Mouse (Mus musculus) liver, embryonic 15.5 days (tissue): ENCODE measurements around the gene Lmo7. TPM values are rescaled to one million over a fixed set of nuclear protein-coding genes. Genes with fewer than 3 reads are reported as not detected.

Experiments
- ATAC-seq: fragments of 200-750 bp; cut with Nextera tagmentation; 2 replicates; pipeline ENCODE4 v1.8.0; 2017; ENCODE audit warnings: moderate number of reproducible peaks, mild to moderate bottlenecking, moderate library complexity; ENCODE audit not compliant: insufficient read depth
- H3K27ac ChIP-seq: fragments of 300-500 bp; sonication (generic); replicated peaks from 2 replicates; pipeline ENCODE4 v1.5.1; 2015; ENCODE audit warnings: mild to moderate bottlenecking, inconsistent platforms
- H3K27me3 ChIP-seq: fragments of 300-500 bp; sonication (generic); 2 replicates; pipeline ENCODE4 v1.6.1; 2015; ENCODE audit warnings: mild to moderate bottlenecking, inconsistent platforms
- H3K36me3 ChIP-seq: fragments of 300-500 bp; sonication (generic); replicated peaks from 2 replicates; pipeline ENCODE4 v1.6.1; 2015; ENCODE audit warnings: moderate library complexity, mild to moderate bottlenecking, inconsistent platforms
- H3K4me1 ChIP-seq: fragments of 300-500 bp; sonication (generic); replicated peaks from 2 replicates; pipeline ENCODE4 v1.6.1; 2015; ENCODE audit warnings: inconsistent platforms
- H3K4me2 ChIP-seq: fragments of 300-500 bp; sonication (generic); 2 replicates; pipeline ENCODE4 v1.6.1; 2015; ENCODE audit warnings: moderate library complexity, mild to moderate bottlenecking, inconsistent platforms
- H3K4me3 ChIP-seq: fragments of 300-500 bp; sonication (generic); replicated peaks from 2 replicates; pipeline ENCODE4 v1.5.1; 2015; ENCODE audit warnings: mild to moderate bottlenecking, inconsistent platforms
- H3K9ac ChIP-seq: fragments of 300-500 bp; sonication (generic); 2 replicates; pipeline ENCODE4 v1.6.1; 2015; ENCODE audit warnings: moderate library complexity, mild to moderate bottlenecking, inconsistent platforms
- H3K9me3 ChIP-seq: fragments of 300-500 bp; sonication (generic); replicated peaks from 2 replicates; pipeline ENCODE4 v1.6.1; 2016; ENCODE audit warnings: inconsistent platforms
- WGBS: fragments of 180-500 bp; shearing (Covaris S2); methylation state at CpG from one replicate; pipeline ENCODE4 v1.1.7; 2015; ENCODE audit warnings: mixed read lengths; ENCODE audit not compliant: insufficient replicate concordance; 5-methylcytosine and 5-hydroxymethylcytosine counted together
- polyA plus RNA-seq: library from polyadenylated mRNA; unstranded; fragments of >200 nt; fragmentation: Nextera tagmentation; extraction: Ambion mirVana; gene quantifications from 2 replicates; pipeline ENCODE4 v1.2.1, GENCODE M21; 2015

Lmo7 gene
- polyA plus RNA-seq, 1 experiment from 2014 or later = 2.7 TPM

DNA sequence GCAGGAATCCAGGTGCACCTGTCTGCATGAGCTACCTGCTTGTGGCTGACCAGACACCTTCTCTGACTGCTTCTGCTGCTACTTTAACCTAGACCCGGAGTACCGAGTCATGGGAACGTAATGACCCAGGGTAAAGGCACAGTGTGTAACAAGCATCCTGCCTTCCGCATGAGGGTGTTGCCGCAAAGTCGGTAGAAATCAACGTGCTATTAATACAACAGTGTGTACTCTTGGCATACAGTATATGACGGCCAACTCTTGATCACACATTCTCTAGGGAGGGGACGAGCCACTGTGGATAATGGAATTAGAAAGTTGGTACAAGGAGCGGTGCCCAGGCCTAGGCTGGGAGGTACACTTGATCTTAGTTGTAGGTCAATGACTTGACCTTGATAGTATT lies 156.6 kb downstream of the Lmo7 start:
- ATAC-seq = no peak
- no peak overlapping the region for H3K27ac ChIP-seq
- no peaks in the 10 kb centered on the region for H3K9me3 ChIP-seq
- 81% methylated on average over 10 of the region's 10 CpGs for WGBS
- no peak overlapping the region for H3K4me3 ChIP-seq
- H3K27me3 ChIP-seq = no peaks in the 10 kb centered on the region
- no peaks in the 10 kb centered on the region for H3K4me1 ChIP-seq
- H3K9ac ChIP-seq = no peak overlapping the region
- H3K36me3 ChIP-seq = no peaks in the 10 kb centered on the region
- H3K4me2 ChIP-seq = no peak overlapping the region

DNA sequence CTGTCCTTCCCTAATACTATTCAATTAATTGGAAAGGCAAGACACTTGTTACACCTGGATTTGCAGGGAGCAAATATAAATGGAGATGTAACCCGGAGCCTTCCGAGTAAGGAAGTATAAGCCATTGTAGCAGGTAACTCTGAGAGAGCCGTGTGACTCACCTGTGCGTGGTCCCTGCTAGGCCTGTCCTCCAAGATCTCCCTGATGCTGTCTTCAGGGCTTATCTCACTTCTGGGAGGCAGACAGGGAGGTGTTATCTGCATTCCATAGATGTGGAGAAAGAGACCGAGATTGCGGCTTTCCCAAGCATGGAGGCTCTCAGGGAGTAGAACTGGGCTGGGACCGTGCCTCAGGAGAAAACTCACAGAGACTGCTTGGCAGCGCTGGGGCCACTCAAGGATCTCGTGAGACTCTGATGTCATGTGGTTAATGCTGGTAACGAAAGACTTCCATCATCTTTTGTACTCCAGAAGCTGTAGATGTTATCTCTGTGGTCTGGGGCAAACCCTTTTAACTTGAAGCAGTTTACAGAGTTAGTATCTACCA lies 162.2 kb downstream of the Lmo7 start:
- H3K9me3 ChIP-seq = no peaks in the 10 kb centered on the region
- H3K4me2 ChIP-seq = no peak overlapping the region
- no peak overlapping the region for H3K4me3 ChIP-seq
- ATAC-seq = no peak
- no peaks in the 10 kb centered on the region for H3K36me3 ChIP-seq
- H3K27me3 ChIP-seq = no peaks in the 10 kb centered on the region
- no peaks in the 10 kb centered on the region for H3K4me1 ChIP-seq
- WGBS = 47% methylated on average over 10 of the region's 10 CpGs
- no peak overlapping the region for H3K9ac ChIP-seq
- no peak overlapping the region for H3K27ac ChIP-seq

DNA sequence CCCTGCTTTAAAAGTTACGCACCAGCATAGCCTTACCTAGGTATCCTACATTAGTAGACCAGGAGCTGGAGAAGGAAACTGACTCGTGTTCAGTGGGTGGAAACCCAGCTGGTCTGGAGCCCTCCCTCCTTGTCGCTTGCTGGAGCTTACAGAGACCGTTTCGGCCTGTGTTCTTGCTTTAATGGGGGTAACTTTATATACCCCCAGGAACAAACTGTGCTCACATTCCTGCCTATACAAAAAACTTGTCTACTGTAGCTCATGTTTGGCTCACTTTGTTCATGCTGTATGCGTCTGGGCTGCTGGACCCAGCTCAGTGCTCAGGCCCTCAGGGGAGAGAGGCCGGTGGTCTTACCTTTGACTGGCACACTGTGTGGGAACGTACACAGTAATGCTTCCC lies 162.7 kb downstream of the Lmo7 start:
- WGBS = 71% methylated on average over 8 of the region's 8 CpGs

DNA sequence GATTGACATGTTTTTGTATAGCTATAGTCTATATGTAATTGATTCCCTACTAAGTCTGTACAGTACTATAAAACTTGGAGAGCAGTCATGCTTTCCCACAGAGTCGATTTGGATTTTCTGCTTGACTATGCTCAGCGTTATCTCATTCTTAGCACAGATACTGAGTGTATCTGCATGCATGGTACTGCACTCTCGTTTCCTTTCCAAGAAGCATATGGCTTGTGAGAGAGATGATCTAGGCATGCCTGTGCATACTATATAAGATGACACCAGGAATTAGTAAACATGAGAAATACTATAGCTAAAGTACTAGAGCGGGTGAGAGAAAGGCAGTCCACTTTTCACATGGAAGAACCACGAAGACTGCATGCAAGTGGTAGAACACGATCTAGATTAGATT lies 163.5 kb downstream of the Lmo7 start:
- H3K27ac ChIP-seq = no peak overlapping the region
- no peaks in the 10 kb centered on the region for H3K36me3 ChIP-seq
- no peaks in the 10 kb centered on the region for H3K4me1 ChIP-seq
- no peak overlapping the region for H3K9ac ChIP-seq
- no peak for ATAC-seq
- H3K4me3 ChIP-seq = no peak overlapping the region
- no peaks in the 10 kb centered on the region for H3K27me3 ChIP-seq
- no peaks in the 10 kb centered on the region for H3K9me3 ChIP-seq
- no peak overlapping the region for H3K4me2 ChIP-seq
- 63% methylated on average over 6 of the region's 6 CpGs for WGBS

More for the DNA sequence above, 162.7 kb downstream of the Lmo7 start:
- Histone ChIP-seq H3K4me3 (no peak overlapping the region), H3K9me3 (no peaks in the 10 kb centered on the region), H3K27me3 (no peaks in the 10 kb centered on the region), H3K4me1 (no peaks in the 10 kb centered on the region), H3K36me3 (no peaks in the 10 kb centered on the region), H3K9ac (no peak overlapping the region), H3K27ac (no peak overlapping the region), H3K4me2 (no peak overlapping the region)
- no peak for ATAC-seq

DNA sequence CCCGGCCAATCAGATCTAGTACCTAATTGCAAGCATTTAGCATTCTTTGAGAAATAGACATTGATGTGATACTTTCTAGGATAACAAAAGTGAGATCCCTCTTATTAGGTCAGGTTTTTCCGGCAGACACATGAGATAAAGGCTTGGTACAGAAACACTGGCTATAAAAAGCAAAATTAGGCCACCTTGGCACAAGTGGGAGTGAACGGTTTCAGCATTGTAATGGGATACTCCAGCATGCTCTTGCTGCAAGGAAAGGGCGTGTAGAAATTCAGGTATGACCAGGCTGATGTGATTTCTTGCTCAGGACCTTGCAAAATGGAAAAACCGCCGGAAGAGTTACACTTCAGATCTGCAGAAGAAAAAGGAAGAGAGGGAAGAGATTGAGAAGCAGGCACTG lies 168.5 kb downstream of the Lmo7 start:
- H3K9me3 ChIP-seq = no peaks in the 10 kb centered on the region
- H3K4me2 ChIP-seq = no peak overlapping the region
- ATAC-seq = no peak
- H3K27ac ChIP-seq = no peak overlapping the region
- no peaks in the 10 kb centered on the region for H3K4me1 ChIP-seq
- no peak overlapping the region for H3K4me3 ChIP-seq
- H3K36me3 ChIP-seq = no peaks in the 10 kb centered on the region
- no peaks in the 10 kb centered on the region for H3K27me3 ChIP-seq
- no peak overlapping the region for H3K9ac ChIP-seq
- WGBS = 56% methylated on average over 6 of the region's 6 CpGs

DNA sequence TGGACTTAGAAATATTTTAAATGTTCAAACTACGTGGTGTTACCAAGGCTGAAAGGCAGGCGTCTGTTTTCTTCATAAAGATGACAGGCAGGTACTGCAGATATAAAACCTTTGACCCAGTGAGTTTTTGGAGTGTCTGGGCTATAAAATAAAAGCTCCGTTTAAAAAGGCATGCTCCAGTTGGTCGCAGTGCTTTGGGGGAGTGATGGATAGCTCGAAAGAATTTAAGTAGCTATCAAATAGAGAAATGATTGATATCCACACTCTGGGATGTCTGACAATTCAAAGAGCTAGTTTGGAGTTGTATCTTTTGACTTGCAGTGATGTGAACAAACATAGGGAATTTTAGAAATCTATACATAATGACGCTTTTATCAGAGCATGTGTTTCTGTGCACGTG lies 171.7 kb downstream of the Lmo7 start:
- Histone ChIP-seq H3K9ac (no peak overlapping the region), H3K4me3 (no peak overlapping the region), H3K4me1 (no peaks in the 10 kb centered on the region), H3K27me3 (no peaks in the 10 kb centered on the region), H3K4me2 (no peak overlapping the region), H3K27ac (no peak overlapping the region), H3K36me3 (no peaks in the 10 kb centered on the region), H3K9me3 (no peaks in the 10 kb centered on the region)
- no peak for ATAC-seq
- 69% methylated on average over 7 of the region's 7 CpGs for WGBS

DNA sequence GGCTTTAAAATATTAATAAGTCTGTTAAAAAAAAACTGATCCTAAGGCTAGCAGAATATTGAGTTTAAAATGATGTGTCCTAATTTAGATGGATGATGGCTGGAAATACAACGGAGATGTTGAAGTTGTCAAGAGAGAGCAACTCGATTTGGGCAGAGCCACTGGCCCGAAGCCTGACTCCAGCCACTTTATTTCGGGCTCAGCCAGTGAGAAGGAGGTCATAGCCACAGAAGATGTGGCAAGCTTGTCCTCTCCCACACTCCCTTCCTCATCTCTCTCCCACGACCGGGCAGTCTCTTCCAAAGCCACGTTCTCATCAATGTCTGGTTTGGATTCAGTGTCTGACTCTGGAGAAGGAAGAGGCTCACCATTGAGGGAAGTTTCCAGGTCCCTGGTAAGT lies 172.2 kb downstream of the Lmo7 start:
- no peaks in the 10 kb centered on the region for H3K4me1 ChIP-seq
- no peak overlapping the region for H3K9ac ChIP-seq
- 56% methylated on average over 7 of the region's 7 CpGs for WGBS
- no peaks in the 10 kb centered on the region for H3K36me3 ChIP-seq
- no peaks in the 10 kb centered on the region for H3K9me3 ChIP-seq
- H3K4me3 ChIP-seq = no peak overlapping the region
- no peak for ATAC-seq
- no peaks in the 10 kb centered on the region for H3K27me3 ChIP-seq
- no peak overlapping the region for H3K27ac ChIP-seq
- H3K4me2 ChIP-seq = no peak overlapping the region

DNA sequence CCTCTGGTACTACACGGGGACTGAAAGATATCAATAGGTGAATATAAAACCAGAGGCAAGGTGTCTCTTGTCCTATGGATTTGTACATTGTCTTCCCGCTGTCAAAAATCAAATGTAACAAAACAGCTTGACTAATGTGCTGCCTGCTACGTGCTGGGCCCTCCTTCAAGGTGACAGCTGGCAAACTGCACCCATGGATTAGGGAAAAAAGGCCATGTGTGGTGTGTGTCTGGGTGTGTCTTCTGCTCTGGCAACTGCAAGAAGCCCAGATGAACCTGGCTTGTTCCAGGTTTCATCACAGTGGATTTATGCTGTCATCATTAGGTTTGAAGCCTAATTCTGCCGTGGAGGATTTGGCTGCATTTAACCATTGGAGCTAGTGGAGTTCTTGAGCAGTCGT lies 174.0 kb downstream of the Lmo7 start:
- no peak overlapping the region for H3K4me2 ChIP-seq
- H3K36me3 ChIP-seq = no peaks in the 10 kb centered on the region
- H3K27me3 ChIP-seq = no peaks in the 10 kb centered on the region
- 51% methylated on average over 5 of the region's 5 CpGs for WGBS
- H3K27ac ChIP-seq = no peak overlapping the region
- H3K9me3 ChIP-seq = no peaks in the 10 kb centered on the region
- ATAC-seq = no peak
- H3K4me1 ChIP-seq = no peaks in the 10 kb centered on the region
- H3K9ac ChIP-seq = no peak overlapping the region
- no peak overlapping the region for H3K4me3 ChIP-seq

DNA sequence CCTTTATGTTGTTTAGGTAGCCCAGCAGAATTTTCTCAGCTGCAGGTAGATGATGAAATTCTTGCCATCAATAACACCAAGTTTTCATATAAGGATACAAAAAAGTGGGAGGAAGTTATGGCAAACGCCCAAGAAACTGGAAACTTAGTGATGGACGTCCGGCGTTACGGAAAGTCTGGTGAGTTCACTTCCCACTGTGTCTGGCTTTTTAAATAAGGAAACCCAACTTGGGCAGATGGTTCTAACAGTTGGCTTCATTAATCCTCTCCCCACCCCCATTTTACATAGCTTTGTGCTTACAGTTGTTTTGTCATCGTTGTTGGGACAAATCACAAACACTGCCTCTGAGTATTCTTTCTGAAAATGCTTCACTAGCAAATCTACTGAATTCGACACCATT lies 182.2 kb downstream of the Lmo7 start:
- H3K4me2 ChIP-seq = no peak overlapping the region
- no peak for ATAC-seq

DNA sequence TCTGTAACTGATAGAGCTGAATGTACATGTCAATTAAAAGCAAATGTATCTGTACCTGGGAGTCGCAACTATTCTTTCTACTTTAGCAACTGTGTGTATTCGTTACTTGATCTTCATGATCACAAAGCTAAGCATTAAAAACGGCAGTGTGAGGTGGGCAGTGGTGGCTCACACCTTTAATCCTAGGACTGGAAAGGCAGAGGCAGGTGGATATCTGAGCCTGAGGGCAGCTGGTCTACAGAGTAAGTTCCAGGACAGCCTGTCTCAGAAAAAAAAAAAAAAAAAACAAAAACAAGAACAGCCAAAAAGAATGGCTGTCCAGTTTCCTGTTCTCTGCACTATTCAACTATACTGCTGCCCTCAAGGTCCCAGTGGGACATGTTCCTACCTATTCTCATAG lies 182.6 kb downstream of the Lmo7 start:
- WGBS = 58% methylated on average over 3 of the region's 3 CpGs
- no peaks in the 10 kb centered on the region for H3K4me1 ChIP-seq
- H3K9ac ChIP-seq = no peak overlapping the region
- ATAC-seq = no peak
- no peak overlapping the region for H3K27ac ChIP-seq
- H3K9me3 ChIP-seq = no peaks in the 10 kb centered on the region
- H3K4me2 ChIP-seq = no peak overlapping the region
- H3K36me3 ChIP-seq = no peaks in the 10 kb centered on the region
- no peaks in the 10 kb centered on the region for H3K27me3 ChIP-seq
- H3K4me3 ChIP-seq = no peak overlapping the region

More for the DNA sequence above, 182.2 kb downstream of the Lmo7 start:
- Histone ChIP-seq H3K9me3 (no peaks in the 10 kb centered on the region), H3K27ac (no peak overlapping the region), H3K9ac (no peak overlapping the region), H3K4me3 (no peak overlapping the region), H3K36me3 (no peaks in the 10 kb centered on the region), H3K4me1 (no peaks in the 10 kb centered on the region), H3K27me3 (no peaks in the 10 kb centered on the region)
- 67% methylated on average over 7 of the region's 7 CpGs for whole genome bisulfite sequencing

DNA sequence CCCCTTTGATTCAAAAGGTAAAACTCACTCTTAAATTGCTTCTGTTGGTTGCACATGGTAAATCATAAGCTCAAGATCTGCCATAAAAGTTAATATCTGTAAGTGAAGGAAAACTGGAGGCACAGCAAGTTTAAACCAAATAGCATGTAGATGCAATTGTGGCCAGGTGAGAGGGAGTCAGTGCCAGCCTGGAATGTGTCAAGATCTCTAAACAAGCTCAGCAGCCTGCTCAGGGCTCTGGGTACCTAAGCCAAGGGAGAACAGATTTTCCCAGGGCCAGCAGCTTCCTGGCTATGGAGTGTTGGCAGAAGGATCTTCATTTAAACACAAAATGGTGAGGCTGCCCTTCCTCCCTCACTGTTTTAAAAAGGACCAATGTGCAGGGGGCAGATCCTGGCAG lies 184.6 kb downstream of the Lmo7 start:
- Histone ChIP-seq H3K9ac (no peak overlapping the region), H3K27me3 (no peaks in the 10 kb centered on the region), H3K9me3 (no peaks in the 10 kb centered on the region), H3K27ac (no peak overlapping the region), H3K4me1 (no peaks in the 10 kb centered on the region), H3K4me2 (no peak overlapping the region), H3K4me3 (no peak overlapping the region), H3K36me3 (no peaks in the 10 kb centered on the region)
- no peak for ATAC-seq

DNA sequence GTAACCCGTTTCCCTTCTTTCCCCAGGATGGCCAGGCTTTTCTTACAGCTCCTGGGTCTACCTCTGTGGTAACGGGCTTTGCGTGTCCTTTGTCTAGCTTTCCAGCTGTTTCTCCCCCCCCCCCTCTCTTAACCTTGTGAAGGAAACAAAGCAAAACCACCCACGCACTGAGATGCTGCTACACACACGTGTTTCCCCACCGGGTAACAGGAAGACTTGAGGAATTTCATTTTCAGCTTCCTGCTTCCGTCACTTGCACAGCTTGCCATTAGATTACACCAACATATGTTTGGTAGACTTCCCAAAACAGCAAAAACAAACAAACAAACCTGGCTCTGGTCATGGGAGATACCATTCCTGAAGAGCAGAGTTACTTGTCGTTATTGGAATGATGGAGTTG lies 186.1 kb downstream of the Lmo7 start:
- no peak overlapping the region for H3K4me3 ChIP-seq
- no peaks in the 10 kb centered on the region for H3K4me1 ChIP-seq
- H3K9me3 ChIP-seq = no peaks in the 10 kb centered on the region
- 40% methylated on average over 8 of the region's 8 CpGs for WGBS
- ATAC-seq = no peak
- no peak overlapping the region for H3K27ac ChIP-seq
- H3K27me3 ChIP-seq = no peaks in the 10 kb centered on the region
- H3K9ac ChIP-seq = no peak overlapping the region
- H3K36me3 ChIP-seq = no peaks in the 10 kb centered on the region
- H3K4me2 ChIP-seq = no peak overlapping the region
